Mouse (Mus musculus) stomach, embryonic 14.5 days (tissue): ENCODE results near the gene Mettl7b. TPM values are rescaled to one million over a fixed set of nuclear protein-coding genes. Genes with fewer than 3 reads are reported as not detected.
"Not testable (repeated sequence)": the region's sequence is repeated elsewhere in the genome, so short reads cannot be mapped to it uniquely, and the experiment has no call there.

Experiments
- ATAC-seq: fragments of 200-750 bp; cut with Nextera tagmentation; 2 replicates; pipeline ENCODE4 v1.8.0; 2017; ENCODE audit warnings: low read depth, moderate TSS enrichment; ENCODE audit not compliant: insufficient number of reproducible peaks, insufficient read depth, low FRiP score
- H3K27ac ChIP-seq: fragments of 300-500 bp; sonication (generic); 2 replicates; pipeline ENCODE4 v1.5.1; 2014; ENCODE audit warnings: mild to moderate bottlenecking, low read length, moderate library complexity, mixed read lengths
- H3K27me3 ChIP-seq: fragments of 300-500 bp; sonication (generic); 2 replicates; pipeline ENCODE4 v1.6.1; 2014; ENCODE audit warnings: low read length, control low read depth, mixed read lengths; ENCODE audit not compliant: control insufficient read depth, insufficient read depth
- H3K36me3 ChIP-seq: fragments of 300-500 bp; sonication (generic); 2 replicates; pipeline ENCODE4 v1.6.1; 2014; ENCODE audit warnings: mild to moderate bottlenecking, control low read depth, low read length, moderate library complexity, mixed read lengths; ENCODE audit not compliant: control insufficient read depth, insufficient read depth
- H3K4me1 ChIP-seq: fragments of 300-500 bp; sonication (generic); 2 replicates; pipeline ENCODE4 v1.6.1; 2014; ENCODE audit warnings: low read length, control low read depth, mixed read lengths; ENCODE audit not compliant: control insufficient read depth, insufficient read depth
- H3K4me2 ChIP-seq: fragments of 300-500 bp; sonication (generic); replicated peaks from 2 replicates; pipeline ENCODE4 v1.6.1; 2014; ENCODE audit warnings: low read depth, low read length, control low read depth
- H3K4me3 ChIP-seq: fragments of 300-500 bp; sonication (generic); 2 replicates; pipeline ENCODE4 v1.5.1; 2014; ENCODE audit warnings: low read depth, low read length, control low read depth
- H3K9ac ChIP-seq: fragments of 300-500 bp; sonication (generic); replicated peaks from 2 replicates; pipeline ENCODE4 v1.6.1; 2014; ENCODE audit warnings: low read depth, mild to moderate bottlenecking, control low read depth, low read length, moderate library complexity, mixed read lengths
- H3K9me3 ChIP-seq: fragments of 300-500 bp; sonication (generic); 2 replicates; pipeline ENCODE4 v1.6.1; 2016; ENCODE audit warnings: low read depth, low read length, control low read depth; ENCODE audit not compliant: control insufficient read depth
- WGBS: fragments of 180-500 bp; shearing (Covaris S2); extraction: QIAGEN DNeasy Blood & Tissue Kit; methylation state at CpG from one replicate; pipeline ENCODE4 v1.1.7; 2014; 5-methylcytosine and 5-hydroxymethylcytosine counted together
- polyA plus RNA-seq: library from polyadenylated mRNA; unstranded; fragments of >200 nt; fragmentation: Nextera tagmentation; extraction: Ambion mirVana; gene quantifications from 2 replicates; pipeline ENCODE4 v1.2.1, GENCODE M21; 2014

Gene Mettl7b
- 0.35 TPM in 1 of 2 replicates, not detected in the other for polyA plus RNA-seq

GRCm38 (mm10) chr10:128960590-128961584 is at the start of gene Mettl7b:
Mettl7b (minus strand) TSS chr10:128960988.
- Histone ChIP-seq H3K36me3 (no peaks in the 10 kb centered on the region), H3K9ac (no peak within 1 kb of the TSS), H3K27ac (no peak within 1 kb of the TSS), H3K4me2 (no peak within 1 kb of the TSS), H3K4me3 (no peak within 1 kb of the TSS), H3K9me3 (no peaks in the 10 kb centered on the region), H3K4me1 (no peaks in the 10 kb centered on the region), H3K27me3 (no peaks in the 10 kb centered on the region)
- whole genome bisulfite sequencing: 76% methylated on average over 12 of the region's 12 CpGs
- ATAC-seq: no peak

DNA sequence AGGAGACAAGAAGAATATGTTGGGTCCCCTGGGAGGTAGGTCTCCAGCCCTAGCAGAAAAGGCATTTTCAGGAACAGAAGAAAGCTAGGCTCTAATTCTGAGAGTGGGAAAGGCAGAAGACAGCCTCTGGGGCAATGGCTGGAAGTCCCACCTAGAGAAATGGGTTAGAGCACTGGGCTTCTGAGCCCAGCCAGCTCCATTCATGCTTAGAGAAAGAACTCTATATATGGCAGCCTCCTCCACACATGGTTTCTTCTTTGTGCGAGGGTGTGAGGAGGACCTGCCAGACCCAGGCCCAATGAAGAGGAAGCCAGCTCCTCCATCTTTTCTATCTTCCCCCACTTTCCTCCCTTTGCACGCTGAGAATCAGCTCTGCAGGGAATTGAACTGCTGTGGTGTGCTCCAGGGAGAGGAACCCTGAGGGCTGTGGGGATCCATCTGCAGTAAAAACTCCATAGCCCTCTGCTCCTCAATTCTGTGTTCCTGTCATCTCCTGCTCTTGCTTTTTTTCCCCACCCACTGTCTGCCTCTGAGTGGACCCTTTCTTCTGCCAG is 49.6 kb upstream of the Mettl7b start, which contains the start of gene Olfr763:
Gene Olfr763, plus strand, starts transcription at position 504 of the 554 bp plus-strand sequence.
- Histone ChIP-seq H3K4me2 (no peak within 1 kb of the TSS), H3K27ac (no peak within 1 kb of the TSS), H3K27me3 (no peaks in the 10 kb centered on the region), H3K9me3 (no peaks in the 10 kb centered on the region), H3K4me1 (no peaks in the 10 kb centered on the region), H3K36me3 (no peaks in the 10 kb centered on the region), H3K4me3 (no peak within 1 kb of the TSS), H3K9ac (no peak within 1 kb of the TSS)
- WGBS: 57% methylated on average over 2 of the region's 2 CpGs
- no peak for ATAC-seq

GRCm38 (mm10) chr10:129004032-129004920 is 43.5 kb upstream of the Mettl7b start:
- H3K9ac ChIP-seq: no peak overlapping the region
- no peak overlapping the region for H3K27ac ChIP-seq
- no peaks in the 10 kb centered on the region for H3K4me1 ChIP-seq
- H3K4me3 ChIP-seq: no peak overlapping the region
- H3K36me3 ChIP-seq: no peaks in the 10 kb centered on the region
- ATAC-seq: no peak
- no peaks in the 10 kb centered on the region for H3K27me3 ChIP-seq
- H3K4me2 ChIP-seq: no peak overlapping the region
- WGBS: 73% methylated on average over 14 of the region's 14 CpGs
- no peaks in the 10 kb centered on the region for H3K9me3 ChIP-seq

GRCm38 (mm10) chr10:128996523-128997040 is 35.8 kb upstream of the Mettl7b start:
- WGBS: 74% methylated on average over 4 of the region's 4 CpGs
- Histone ChIP-seq H3K9me3 (no peaks in the 10 kb centered on the region), H3K36me3 (no peaks in the 10 kb centered on the region), H3K27me3 (no peaks in the 10 kb centered on the region), H3K9ac (no peak overlapping the region), H3K27ac (no peak overlapping the region), H3K4me1 (no peaks in the 10 kb centered on the region), H3K4me2 (no peak overlapping the region), H3K4me3 (no peak overlapping the region)
- ATAC-seq: no peak

DNA sequence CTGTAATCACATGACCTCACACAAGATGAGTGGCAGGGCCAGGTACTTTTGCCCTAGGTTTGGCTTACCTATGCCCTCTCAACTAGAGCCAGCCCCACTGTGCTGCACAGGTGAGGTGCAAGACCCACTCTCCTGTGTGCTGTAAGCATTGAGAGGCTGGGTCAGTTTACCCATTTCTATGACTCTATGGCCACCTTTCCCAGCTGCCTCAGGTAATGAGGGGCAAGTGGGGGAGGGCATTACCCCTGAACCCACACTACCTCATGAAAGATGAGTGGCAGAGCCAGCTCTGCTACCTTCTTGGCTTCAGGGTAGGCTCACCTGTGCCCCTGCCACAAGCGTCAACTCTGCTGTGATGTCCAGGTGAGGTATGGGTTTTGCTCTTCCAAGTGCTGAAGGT is 35.0 kb upstream of the Mettl7b start:
- no peak overlapping the region for H3K9ac ChIP-seq

GRCm38 (mm10) chr10:128990994-128991393 is 30.2 kb upstream of the Mettl7b start:
- Histone ChIP-seq H3K27me3 (no peaks in the 10 kb centered on the region), H3K4me3 (no peak overlapping the region), H3K4me2 (no peak overlapping the region), H3K4me1 (no peaks in the 10 kb centered on the region), H3K9me3 (no peaks in the 10 kb centered on the region), H3K27ac (no peak overlapping the region), H3K9ac (no peak overlapping the region), H3K36me3 (no peaks in the 10 kb centered on the region)
- no peak for ATAC-seq

More for the DNA sequence above, 35.0 kb upstream of the Mettl7b start:
- Histone ChIP-seq H3K4me1 (no peaks in the 10 kb centered on the region), H3K9me3 (no peaks in the 10 kb centered on the region), H3K4me3 (no peak overlapping the region), H3K27ac (no peak overlapping the region), H3K36me3 (no peaks in the 10 kb centered on the region), H3K27me3 (no peaks in the 10 kb centered on the region), H3K4me2 (no peak overlapping the region)
- WGBS: 96% methylated on average over 1 of the region's 1 CpGs
- ATAC-seq: no peak; the same call in 1 of the 2 replicates

- ATAC-seq, H3K27ac ChIP-seq, H3K9ac ChIP-seq, H3K4me1 ChIP-seq, H3K27me3 ChIP-seq, H3K36me3 ChIP-seq, H3K9me3 ChIP-seq, H3K4me2 ChIP-seq, H3K4me3 ChIP-seq: not testable (repeated sequence)
- 56% methylated on average over 7 of the region's 10 CpGs for WGBS
These were observed 29.5 kb upstream of the Mettl7b start for GRCm38 (mm10) chr10:128990129-128990850.
